Mouse (Mus musculus): ENCODE measurements around the gene Elovl6. TPM values are rescaled to one million over a fixed set of nuclear protein-coding genes. Genes with fewer than 3 reads are reported as not detected.

Elovl6 gene
- total and polyA plus RNA-seq, 3 experiments: 15.0 to 17.2 TPM; not detected in 1

DNA sequence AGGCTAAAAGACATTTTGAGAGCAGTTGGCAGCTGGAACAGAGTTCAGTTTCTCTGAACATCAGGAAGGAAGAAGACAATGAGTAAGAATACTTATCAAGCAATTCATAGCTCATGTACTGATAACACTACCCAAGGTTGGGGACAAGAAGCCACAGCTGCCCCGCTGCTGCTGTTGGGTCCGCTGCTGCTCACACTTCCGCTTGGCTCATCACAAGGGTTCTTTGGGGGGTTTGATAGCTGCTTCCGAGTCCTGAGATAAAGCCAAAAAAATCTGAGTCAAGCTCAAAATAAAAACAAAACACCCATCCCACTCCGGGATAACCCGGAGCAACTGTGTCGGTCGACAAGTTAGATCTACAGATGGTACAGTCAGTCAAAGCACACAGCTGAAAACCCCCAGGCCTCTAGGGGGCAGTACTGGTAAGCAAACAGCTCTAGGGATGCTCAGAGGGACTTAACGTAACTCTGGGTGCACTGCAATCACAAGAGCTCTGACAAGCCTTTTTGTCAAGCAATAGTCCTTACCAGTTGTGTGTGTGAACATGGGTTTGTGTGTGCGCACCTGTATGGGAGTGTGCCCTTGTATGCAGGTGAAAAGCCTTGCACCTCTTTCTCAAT lies 151.0 kb downstream of the Elovl6 start (continued):
- TF ChIP-seq BHLHE40 (IDR thresholded peaks at IDR 0.05; ENCODE audit: borderline replicate concordance, low read depth, low read length) (peak; percentile 69), MAZ (IDR thresholded peaks at IDR 0.05; ENCODE audit: low read depth, low read length) (peak; percentile 84), SIN3A (IDR thresholded peaks at IDR 0.05; ENCODE audit: low read length) (peak; percentile 73)

DNA sequence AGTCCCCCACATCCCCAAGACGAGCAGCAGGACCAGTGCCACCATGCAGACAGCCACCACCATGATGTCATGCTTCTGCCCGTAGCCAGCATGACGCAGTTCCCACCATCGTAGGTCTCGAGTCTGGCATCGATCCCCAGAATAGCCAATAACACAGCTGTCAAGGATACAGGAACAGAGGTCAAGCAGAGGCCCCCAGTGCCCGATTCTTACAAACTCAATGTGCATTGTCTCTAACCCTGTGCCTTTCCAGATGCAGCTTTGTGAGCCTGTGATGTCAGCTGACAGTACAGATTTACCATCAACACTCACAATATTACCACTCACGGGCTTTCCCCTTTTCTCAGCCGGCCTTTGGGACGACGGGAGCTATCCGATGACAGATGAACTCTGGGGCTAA lies 154.0 kb downstream of the Elovl6 start:
- Histone ChIP-seq H3K36me3 (ENCODE audit: control insufficient read depth in 1 of 2, insufficient read depth in 2 of 2, low read length in 2 of 2) (peaks cover 0 to 10% of the 10 kb centered on the region in 2 experiments; a peak in 2 of 4 replicates), H3K27me3 (ENCODE audit: control insufficient read depth in 1 of 2, insufficient read depth in 2 of 2, low read length in 2 of 2) (no peaks in the 10 kb centered on the region), H3K9ac (ENCODE audit: control insufficient read depth, low read depth, low read length, poor library complexity, severe bottlenecking) (no peak overlapping the region), H3K4me3 (ENCODE audit: control insufficient read depth in 1 of 2, insufficient read depth in 1 of 2, low read depth in 2 of 2, low read length in 2 of 2) (no peak overlapping the region), H3K4me1 (ENCODE audit: control insufficient read depth in 1 of 2, insufficient read depth in 2 of 2, low read length in 2 of 2) (peaks cover 3 to 16% of the 10 kb centered on the region in 2 experiments; a peak in 3 of 4 replicates), H3K27ac (ENCODE audit: control insufficient read depth, low read depth, low read length) (no peak overlapping the region), H3K9me3 (replicated peaks; ENCODE audit: insufficient read depth, low read length) (no peaks in the 10 kb centered on the region), H3K79me2 (ENCODE audit: control insufficient read depth, insufficient read depth, low read length, poor library complexity) (no peaks in the 10 kb centered on the region)
- TF ChIP-seq GATA1 (IDR thresholded peaks at IDR 0.05; ENCODE audit: low read depth, low read length): no peak
- no peak for TF ChIP-seq ZC3H11A (IDR thresholded peaks at IDR 0.05; ENCODE audit: low read depth, low read length)
- TF ChIP-seq GABPA (IDR thresholded peaks at IDR 0.05; ENCODE audit: low read depth, low read length): no peak
- TF ChIP-seq ELF1 (IDR thresholded peaks at IDR 0.05; ENCODE audit: low read depth, low read length): no peak
- no peak for TF ChIP-seq RCOR1 (IDR thresholded peaks at IDR 0.05; ENCODE audit: low read depth, low read length)
- no peak for TF ChIP-seq CHD1 (IDR thresholded peaks at IDR 0.05; ENCODE audit: low read depth, low read length)
- DNase-seq (ENCODE audit: low read depth, low spot score): no peak

DNA sequence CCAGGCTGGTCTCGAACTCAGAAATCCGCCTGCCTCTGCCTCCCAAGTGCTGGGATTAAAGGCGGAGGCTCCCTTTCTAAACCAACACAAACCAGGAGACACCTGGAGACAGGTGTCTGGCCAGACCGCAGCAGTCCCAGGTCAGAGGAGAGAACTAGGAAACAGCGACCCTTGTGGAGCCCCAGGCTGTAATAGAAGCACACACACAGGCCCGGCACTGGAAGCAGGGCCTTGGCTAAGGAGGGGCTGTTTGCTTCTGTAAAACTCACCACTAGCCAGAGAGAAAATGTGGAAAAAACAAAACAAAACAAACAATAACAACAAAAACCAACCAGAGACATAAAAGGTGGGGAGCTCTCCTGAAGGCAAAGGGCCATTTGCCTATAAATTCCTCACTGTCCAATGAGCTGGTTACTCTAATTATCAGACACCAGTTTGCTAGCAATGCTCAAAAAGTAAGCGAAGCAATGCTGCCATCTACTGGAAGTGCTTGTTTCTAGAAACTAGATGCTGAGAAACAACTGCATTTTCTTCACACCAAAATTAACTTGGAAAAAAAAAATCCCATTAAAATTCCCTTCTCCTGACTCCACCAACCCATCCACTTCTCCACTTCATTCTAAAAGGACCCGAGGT lies 154.7 kb downstream of the Elovl6 start:
- H3K79me2 ChIP-seq (ENCODE audit: control insufficient read depth, insufficient read depth, low read length, poor library complexity): no peaks in the 10 kb centered on the region
- peak; percentile 79 for DNase-seq (ENCODE audit: low read depth, low spot score)
- no peak overlapping the region for H3K27ac ChIP-seq (ENCODE audit: control insufficient read depth, low read depth, low read length)
- H3K4me3 ChIP-seq (ENCODE audit: control insufficient read depth in 1 of 2, insufficient read depth in 1 of 2, low read depth in 2 of 2, low read length in 2 of 2): no peak overlapping the region
- no peaks in the 10 kb centered on the region for H3K9me3 ChIP-seq (replicated peaks; ENCODE audit: insufficient read depth, low read length)
- H3K27me3 ChIP-seq (ENCODE audit: control insufficient read depth in 1 of 2, insufficient read depth in 2 of 2, low read length in 2 of 2): no peaks in the 10 kb centered on the region
- H3K4me1 ChIP-seq (ENCODE audit: control insufficient read depth in 1 of 2, insufficient read depth in 2 of 2, low read length in 2 of 2): peaks cover 3 to 14% of the 10 kb centered on the region in 2 experiments; a peak in 3 of 4 replicates
- TF ChIP-seq NRF1 (IDR thresholded peaks at IDR 0.05; ENCODE audit: insufficient read depth, low read depth, low read length, poor library complexity, severe bottlenecking) (no peak), ZC3H11A (IDR thresholded peaks at IDR 0.05; ENCODE audit: low read depth, low read length) (peak; percentile 96), TAL1 (IDR thresholded peaks at IDR 0.05; ENCODE audit: low read length) (no peak), GABPA (IDR thresholded peaks at IDR 0.05; ENCODE audit: low read depth, low read length) (no peak), MYB (IDR thresholded peaks at IDR 0.05; ENCODE audit: low read depth, low read length) (no peak), ZNF384 (IDR thresholded peaks at IDR 0.05; ENCODE audit: low read depth, low read length) (no peak), RAD21 (IDR thresholded peaks at IDR 0.05; ENCODE audit: low read depth, low read length) (peak; percentile 93), CTCF (IDR thresholded peaks at IDR 0.05 in 2 of 3, conservative IDR thresholded peaks at IDR 0.05 in 1 of 3; ENCODE audit: control insufficient read depth in 1 of 3, insufficient read depth in 1 of 3, low read depth in 2 of 3, low read length in 3 of 3, poor library complexity in 1 of 3, severe bottlenecking in 1 of 3) (peak; percentile 29 to 86 (median 64); a peak in 5 of 6 replicates), SMC3 (IDR thresholded peaks at IDR 0.05; ENCODE audit: low read depth, low read length) (peak; percentile 94), EP300 (IDR thresholded peaks at IDR 0.05; ENCODE audit: low read depth in 1 of 2, low read length in 2 of 2) (no peak)
- H3K9ac ChIP-seq (ENCODE audit: control insufficient read depth, low read depth, low read length, poor library complexity, severe bottlenecking): no peak overlapping the region
- H3K36me3 ChIP-seq (ENCODE audit: control insufficient read depth in 1 of 2, insufficient read depth in 2 of 2, low read length in 2 of 2): peaks cover 0 to 9% of the 10 kb centered on the region in 2 experiments; a peak in 2 of 4 replicates

Data from MEL (cell line).